Mouse (Mus musculus): ENCODE data around the gene Stk10. TPM values are rescaled to one million over a fixed set of nuclear protein-coding genes. Genes with fewer than 3 reads are reported as not detected.

The Stk10 gene
- polyA plus RNA-seq, 1 experiment: 6.1 TPM

DNA sequence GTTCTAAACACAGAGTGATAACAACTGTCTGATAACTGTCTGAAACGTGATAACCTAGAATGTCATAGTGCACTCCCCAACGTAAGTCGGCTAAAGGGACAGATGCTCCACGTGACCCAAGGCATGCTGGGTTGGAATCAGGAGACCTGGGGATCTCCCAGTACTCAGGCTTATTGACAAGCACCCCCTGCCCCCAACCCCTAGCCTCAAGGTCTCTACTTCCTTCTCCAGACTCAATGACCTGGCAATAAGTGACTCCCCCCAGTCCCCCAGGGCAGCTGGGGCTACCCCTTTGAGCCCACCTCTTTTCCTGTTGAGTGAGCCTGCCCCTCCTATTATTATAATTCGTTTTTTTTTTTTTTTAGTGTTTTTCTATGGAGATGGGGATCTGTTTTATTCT lies 29.6 kb downstream of the Stk10 start:
- peaks cover 3% of the 10 kb centered on the region; the same call in 1 of the 2 replicates for H3K4me1 ChIP-seq (ENCODE audit: control insufficient read depth, insufficient read depth, low read length)
- no peak overlapping the region for H3K27ac ChIP-seq (ENCODE audit: insufficient read depth, low read length)
- no peak for TF ChIP-seq CTCF (IDR thresholded peaks at IDR 0.05; ENCODE audit: extremely low read depth, insufficient read depth, low read length)
- no peak for TF ChIP-seq POLR2A (IDR thresholded peaks at IDR 0.05; ENCODE audit: extremely low read depth, insufficient read depth, low read length)
- no peak overlapping the region for H3K4me3 ChIP-seq (ENCODE audit: insufficient read depth, low read length)

DNA sequence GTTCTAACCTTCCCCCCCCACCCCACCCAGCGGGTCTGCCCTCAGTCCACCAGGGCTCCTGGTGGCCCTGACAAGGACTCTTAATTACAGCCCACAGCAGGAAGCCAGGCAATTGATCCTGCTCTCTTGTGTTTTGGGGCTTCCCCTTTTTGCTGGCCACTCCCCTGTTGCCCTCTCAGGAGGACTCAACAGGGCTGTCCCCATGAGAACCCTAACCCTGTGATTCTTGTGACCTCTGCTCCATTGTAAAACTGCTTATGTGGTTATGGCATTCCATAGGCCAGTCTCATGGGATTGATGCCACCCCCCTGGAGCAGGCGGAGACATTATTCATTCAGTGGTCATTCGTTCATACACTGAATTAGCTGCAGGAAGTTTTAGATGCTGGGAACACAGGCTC lies 30.6 kb downstream of the Stk10 start:
- peaks cover 3% of the 10 kb centered on the region; the same call in 1 of the 2 replicates for H3K4me1 ChIP-seq (ENCODE audit: control insufficient read depth, insufficient read depth, low read length)
- H3K4me3 ChIP-seq (ENCODE audit: insufficient read depth, low read length): no peak overlapping the region
- H3K27ac ChIP-seq (ENCODE audit: insufficient read depth, low read length): no peak overlapping the region
- TF ChIP-seq CTCF (IDR thresholded peaks at IDR 0.05; ENCODE audit: extremely low read depth, insufficient read depth, low read length): no peak
- no peak for TF ChIP-seq POLR2A (IDR thresholded peaks at IDR 0.05; ENCODE audit: extremely low read depth, insufficient read depth, low read length)

DNA sequence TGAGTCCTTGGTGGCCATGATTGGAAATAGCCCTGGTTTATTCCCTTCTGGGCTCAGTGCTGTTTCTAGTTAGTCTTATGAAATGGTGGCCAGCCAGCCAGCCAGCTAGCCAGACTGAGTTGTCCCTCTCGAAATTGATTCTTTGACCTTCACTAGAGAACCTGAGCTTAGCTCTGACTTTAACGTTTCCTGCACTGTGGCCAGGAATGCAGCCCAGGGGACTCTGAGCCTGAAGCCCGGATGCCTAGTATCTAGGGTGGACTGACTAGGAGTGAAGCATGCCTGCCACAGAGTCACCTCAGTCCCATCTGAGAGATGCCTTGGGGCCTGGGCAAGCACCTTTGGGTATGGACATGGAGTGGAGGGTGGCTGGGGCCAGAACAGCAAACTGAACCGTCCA lies 31.5 kb downstream of the Stk10 start:
- TF ChIP-seq POLR2A (IDR thresholded peaks at IDR 0.05; ENCODE audit: extremely low read depth, insufficient read depth, low read length): no peak
- no peak for TF ChIP-seq CTCF (IDR thresholded peaks at IDR 0.05; ENCODE audit: extremely low read depth, insufficient read depth, low read length)
- Histone ChIP-seq H3K27ac (ENCODE audit: insufficient read depth, low read length) (peak overlapping the region; percentile 39; the same call in 1 of the 2 replicates), H3K4me3 (ENCODE audit: insufficient read depth, low read length) (no peak overlapping the region), H3K4me1 (ENCODE audit: control insufficient read depth, insufficient read depth, low read length) (peaks cover 3% of the 10 kb centered on the region; the same call in 1 of the 2 replicates)

GRCm38 (mm10) chr11:32565088-32565487 lies 32.0 kb downstream of the Stk10 start:
- Histone ChIP-seq H3K4me1 (ENCODE audit: control insufficient read depth, insufficient read depth, low read length) (peaks cover 3% of the 10 kb centered on the region; the same call in 1 of the 2 replicates), H3K27ac (ENCODE audit: insufficient read depth, low read length) (peak overlapping the region; percentile 39; the same call in 1 of the 2 replicates), H3K4me3 (ENCODE audit: insufficient read depth, low read length) (no peak overlapping the region)
- TF ChIP-seq CTCF (IDR thresholded peaks at IDR 0.05; ENCODE audit: extremely low read depth, insufficient read depth, low read length) (no peak), POLR2A (IDR thresholded peaks at IDR 0.05; ENCODE audit: extremely low read depth, insufficient read depth, low read length) (no peak)

DNA sequence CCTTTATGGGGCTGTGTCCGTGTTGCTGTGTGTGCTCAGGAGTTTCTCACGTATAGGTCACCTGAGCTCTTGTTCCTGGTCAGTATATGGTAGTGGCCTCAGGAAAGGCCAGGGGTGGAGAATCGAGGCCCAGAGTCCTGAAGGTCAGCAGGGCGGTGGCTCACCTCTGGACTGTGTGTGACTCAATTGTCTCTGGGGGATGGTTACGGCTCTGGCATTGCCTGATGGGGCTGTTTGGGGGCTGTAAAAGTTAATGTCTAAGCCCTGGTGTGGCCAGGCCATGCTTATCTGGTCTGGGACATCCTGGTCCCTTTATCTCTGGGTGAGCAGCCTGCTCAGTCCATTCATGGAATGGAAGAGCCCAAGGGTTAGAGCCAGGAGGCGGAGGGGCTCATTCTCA lies 33.1 kb downstream of the Stk10 start:
- TF ChIP-seq POLR2A (IDR thresholded peaks at IDR 0.05; ENCODE audit: extremely low read depth, insufficient read depth, low read length): no peak
- no peak for TF ChIP-seq CTCF (IDR thresholded peaks at IDR 0.05; ENCODE audit: extremely low read depth, insufficient read depth, low read length)
- Histone ChIP-seq H3K4me3 (ENCODE audit: insufficient read depth, low read length) (no peak overlapping the region), H3K4me1 (ENCODE audit: control insufficient read depth, insufficient read depth, low read length) (peaks cover 3% of the 10 kb centered on the region; the same call in 1 of the 2 replicates), H3K27ac (ENCODE audit: insufficient read depth, low read length) (no peak overlapping the region)

- TF ChIP-seq CTCF (IDR thresholded peaks at IDR 0.05; ENCODE audit: extremely low read depth, insufficient read depth, low read length) (no peak), POLR2A (IDR thresholded peaks at IDR 0.05; ENCODE audit: extremely low read depth, insufficient read depth, low read length) (no peak)
- no peak overlapping the region for H3K4me3 ChIP-seq (ENCODE audit: insufficient read depth, low read length)
- no peak overlapping the region for H3K27ac ChIP-seq (ENCODE audit: insufficient read depth, low read length)
- peaks cover 3% of the 10 kb centered on the region; the same call in 1 of the 2 replicates for H3K4me1 ChIP-seq (ENCODE audit: control insufficient read depth, insufficient read depth, low read length)
Measured at GRCm38 (mm10) chr11:32567000-32567855, 34.1 kb downstream of the Stk10 start.

DNA sequence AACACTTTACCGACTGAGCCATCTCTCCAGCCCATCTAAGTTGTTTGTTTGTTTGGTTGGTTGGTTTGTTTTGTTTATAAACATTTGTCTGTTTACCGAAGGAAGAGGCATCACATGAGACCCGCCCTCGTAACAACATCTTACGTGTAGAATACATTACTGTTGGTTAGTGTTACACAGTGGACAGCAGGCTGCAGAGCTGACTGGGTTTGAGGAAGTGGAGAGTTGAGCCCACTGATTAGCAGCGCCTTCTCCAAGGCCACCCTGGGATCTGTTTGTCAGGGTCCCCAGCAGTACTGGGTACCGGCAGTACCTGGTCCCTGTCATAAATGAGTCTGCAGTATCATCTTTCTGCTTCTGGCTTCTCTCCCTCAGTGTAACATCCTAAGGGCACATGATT lies 35.0 kb downstream of the Stk10 start:
- Histone ChIP-seq H3K4me3 (ENCODE audit: insufficient read depth, low read length) (no peak overlapping the region), H3K4me1 (ENCODE audit: control insufficient read depth, insufficient read depth, low read length) (peaks cover 3% of the 10 kb centered on the region; the same call in 1 of the 2 replicates), H3K27ac (ENCODE audit: insufficient read depth, low read length) (no peak overlapping the region)
- TF ChIP-seq CTCF (IDR thresholded peaks at IDR 0.05; ENCODE audit: extremely low read depth, insufficient read depth, low read length): no peak
- TF ChIP-seq POLR2A (IDR thresholded peaks at IDR 0.05; ENCODE audit: extremely low read depth, insufficient read depth, low read length): no peak

GRCm38 (mm10) chr11:32568637-32569293 lies 35.7 kb downstream of the Stk10 start:
- Histone ChIP-seq H3K4me1 (ENCODE audit: control insufficient read depth, insufficient read depth, low read length) (peaks cover 3% of the 10 kb centered on the region; the same call in 1 of the 2 replicates), H3K27ac (ENCODE audit: insufficient read depth, low read length) (no peak overlapping the region), H3K4me3 (ENCODE audit: insufficient read depth, low read length) (no peak overlapping the region)
- no peak for TF ChIP-seq CTCF (IDR thresholded peaks at IDR 0.05; ENCODE audit: extremely low read depth, insufficient read depth, low read length)
- no peak for TF ChIP-seq POLR2A (IDR thresholded peaks at IDR 0.05; ENCODE audit: extremely low read depth, insufficient read depth, low read length)

- no peak overlapping the region for H3K4me3 ChIP-seq (ENCODE audit: insufficient read depth, low read length)
- no peak for TF ChIP-seq CTCF (IDR thresholded peaks at IDR 0.05; ENCODE audit: extremely low read depth, insufficient read depth, low read length)
- no peak for TF ChIP-seq POLR2A (IDR thresholded peaks at IDR 0.05; ENCODE audit: extremely low read depth, insufficient read depth, low read length)
- H3K27ac ChIP-seq (ENCODE audit: insufficient read depth, low read length): no peak overlapping the region
- H3K4me1 ChIP-seq (ENCODE audit: control insufficient read depth, insufficient read depth, low read length): peaks cover 3% of the 10 kb centered on the region; the same call in 1 of the 2 replicates
Measured at GRCm38 (mm10) chr11:32571103-32571502, 38.0 kb downstream of the Stk10 start.
